Mouse (Mus musculus): ENCODE data around the gene Fam13c. TPM values are rescaled to one million over a fixed set of nuclear protein-coding genes. Genes with fewer than 3 reads are reported as not detected.

The Fam13c gene
- polyA plus RNA-seq, 1 experiment, result 0.69 TPM

DNA sequence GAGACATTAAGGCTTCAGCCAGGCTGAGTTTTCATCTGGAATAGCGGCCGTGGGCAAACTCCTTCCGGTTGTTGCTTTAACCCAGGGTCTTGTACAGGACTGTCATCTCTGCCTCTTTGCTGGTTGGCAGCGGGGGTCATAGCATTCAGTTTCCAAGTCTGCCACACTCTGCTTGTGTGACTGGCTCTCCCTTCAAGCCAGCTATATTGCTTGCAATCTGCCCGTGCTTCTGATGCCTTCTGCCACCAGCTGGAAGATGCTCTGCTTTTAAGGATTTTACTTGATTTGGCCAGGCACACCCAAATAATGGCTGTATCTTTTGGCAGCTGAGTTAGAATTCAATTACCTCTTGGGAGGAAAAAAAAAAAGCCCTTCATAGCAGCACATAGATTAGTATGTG lies 65.6 kb downstream of the Fam13c start:
- 94% methylated on average over 5 of the region's 5 CpGs for WGBS
- Histone ChIP-seq H3K27ac (ENCODE audit: control insufficient read depth, insufficient read depth, low read length) (no peak overlapping the region), H3K36me3 (ENCODE audit: control insufficient read depth, insufficient read depth, low read length) (no peaks in the 10 kb centered on the region), H3K4me3 (ENCODE audit: control insufficient read depth, insufficient read depth, low read length) (no peak overlapping the region), H3K4me1 (replicated peaks; ENCODE audit: control insufficient read depth, insufficient read depth, low read length) (no peaks in the 10 kb centered on the region), H3K27me3 (ENCODE audit: control insufficient read depth, insufficient read depth, low read length) (no peaks in the 10 kb centered on the region)
- TF ChIP-seq CTCF (IDR thresholded peaks at IDR 0.05; ENCODE audit: borderline replicate concordance, control insufficient read depth, extremely low read depth, insufficient read depth, low read length, poor library complexity) (no peak), POLR2A (IDR thresholded peaks at IDR 0.05; ENCODE audit: control insufficient read depth, extremely low read depth, insufficient read depth, low read length, poor library complexity) (no peak)
- DNase-seq, result no peak

DNA sequence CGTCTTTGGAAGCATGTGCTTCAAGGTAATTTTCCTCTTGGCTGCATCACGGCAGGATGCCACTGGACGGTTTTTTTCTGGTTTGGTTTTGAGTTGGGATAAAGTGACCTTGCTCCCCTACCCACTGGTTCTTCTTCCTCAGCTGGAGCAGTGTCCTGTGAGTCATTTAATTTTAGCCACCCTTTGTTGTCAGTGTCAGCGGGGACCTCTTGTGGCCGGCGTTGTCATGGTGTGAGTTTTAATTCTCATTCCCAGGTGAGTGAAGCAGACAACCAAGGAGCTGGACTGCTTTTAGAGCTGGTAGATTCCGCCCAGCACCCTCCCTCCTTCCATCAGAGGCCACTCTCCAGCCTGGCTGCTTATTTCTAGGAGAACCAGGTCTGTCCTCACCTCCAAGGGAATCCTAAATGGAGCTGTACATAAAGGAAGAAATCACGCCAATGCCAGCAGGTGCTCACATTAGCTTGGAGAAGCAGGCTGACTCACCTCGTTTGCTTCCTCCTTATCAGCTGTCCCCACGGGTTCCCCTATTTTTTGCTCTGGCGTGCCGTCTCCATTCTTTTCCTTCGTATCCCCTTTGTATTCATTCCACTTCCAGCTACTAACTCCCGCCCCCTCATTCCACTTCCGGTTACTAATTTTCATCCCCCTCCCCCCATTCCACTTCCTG lies 66.4 kb downstream of the Fam13c start:
- 53% methylated on average over 15 of the region's 15 CpGs for WGBS
- H3K27ac ChIP-seq (ENCODE audit: control insufficient read depth, insufficient read depth, low read length), result no peak overlapping the region
- H3K4me3 ChIP-seq (ENCODE audit: control insufficient read depth, insufficient read depth, low read length), result no peak overlapping the region
- no peaks in the 10 kb centered on the region for H3K36me3 ChIP-seq (ENCODE audit: control insufficient read depth, insufficient read depth, low read length)
- no peak for DNase-seq
- no peaks in the 10 kb centered on the region for H3K4me1 ChIP-seq (replicated peaks; ENCODE audit: control insufficient read depth, insufficient read depth, low read length)
- H3K27me3 ChIP-seq (ENCODE audit: control insufficient read depth, insufficient read depth, low read length), result no peaks in the 10 kb centered on the region
- TF ChIP-seq CTCF (IDR thresholded peaks at IDR 0.05; ENCODE audit: borderline replicate concordance, control insufficient read depth, extremely low read depth, insufficient read depth, low read length, poor library complexity) (no peak), POLR2A (IDR thresholded peaks at IDR 0.05; ENCODE audit: control insufficient read depth, extremely low read depth, insufficient read depth, low read length, poor library complexity) (no peak)

DNA sequence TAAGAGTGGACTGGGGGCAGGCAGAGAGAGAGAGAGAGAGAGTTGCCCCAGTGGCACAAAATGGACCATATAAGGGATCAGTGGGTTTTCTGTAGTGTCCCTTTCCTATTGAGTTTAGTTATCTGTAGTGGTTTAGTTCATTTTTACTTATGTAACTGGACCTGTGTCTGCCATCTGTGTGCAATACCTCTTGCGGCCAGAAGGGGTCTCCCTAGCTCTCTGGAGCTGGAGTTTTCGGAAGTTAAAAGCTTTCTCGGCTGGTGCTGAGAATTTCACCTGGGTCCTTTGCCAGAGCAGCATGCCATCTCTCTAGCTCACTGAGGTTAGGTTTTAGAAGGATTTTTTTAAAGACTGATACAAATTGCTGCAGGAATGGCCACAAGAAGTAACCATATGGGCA lies 67.6 kb downstream of the Fam13c start:
- TF ChIP-seq CTCF (IDR thresholded peaks at IDR 0.05; ENCODE audit: borderline replicate concordance, control insufficient read depth, extremely low read depth, insufficient read depth, low read length, poor library complexity), result no peak
- no peak for TF ChIP-seq POLR2A (IDR thresholded peaks at IDR 0.05; ENCODE audit: control insufficient read depth, extremely low read depth, insufficient read depth, low read length, poor library complexity)
- no peak for DNase-seq
- H3K4me3 ChIP-seq (ENCODE audit: control insufficient read depth, insufficient read depth, low read length), result no peak overlapping the region
- H3K27ac ChIP-seq (ENCODE audit: control insufficient read depth, insufficient read depth, low read length), result no peak overlapping the region
- H3K27me3 ChIP-seq (ENCODE audit: control insufficient read depth, insufficient read depth, low read length), result no peaks in the 10 kb centered on the region
- no peaks in the 10 kb centered on the region for H3K4me1 ChIP-seq (replicated peaks; ENCODE audit: control insufficient read depth, insufficient read depth, low read length)
- H3K36me3 ChIP-seq (ENCODE audit: control insufficient read depth, insufficient read depth, low read length), result no peaks in the 10 kb centered on the region
- WGBS, result 96% methylated on average over 3 of the region's 3 CpGs

DNA sequence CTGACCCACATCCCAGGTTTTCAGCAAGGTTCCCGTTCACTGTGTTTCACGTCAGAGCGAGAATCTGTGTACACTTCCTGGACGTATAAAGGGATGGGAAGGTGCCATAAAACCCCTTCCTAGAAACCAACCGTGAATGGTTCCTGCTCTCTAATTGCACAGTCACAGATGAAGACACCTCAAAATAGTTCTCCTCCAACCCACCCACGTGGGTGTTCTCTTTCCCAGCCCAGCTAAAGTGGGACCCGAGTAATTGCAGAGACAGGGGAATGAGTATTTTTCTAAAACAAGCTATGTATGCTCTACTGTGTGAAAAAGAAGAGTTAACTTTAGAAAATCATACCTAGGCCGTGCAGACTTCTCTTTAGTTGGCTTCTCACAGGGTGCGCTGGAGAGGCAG lies 74.6 kb downstream of the Fam13c start:
- 84% methylated on average over 9 of the region's 9 CpGs for WGBS
- no peak for DNase-seq
- H3K4me3 ChIP-seq (ENCODE audit: control insufficient read depth, insufficient read depth, low read length), result no peak overlapping the region
- TF ChIP-seq POLR2A (IDR thresholded peaks at IDR 0.05; ENCODE audit: control insufficient read depth, extremely low read depth, insufficient read depth, low read length, poor library complexity) (no peak), CTCF (IDR thresholded peaks at IDR 0.05; ENCODE audit: borderline replicate concordance, control insufficient read depth, extremely low read depth, insufficient read depth, low read length, poor library complexity) (no peak)
- H3K4me1 ChIP-seq (replicated peaks; ENCODE audit: control insufficient read depth, insufficient read depth, low read length), result no peaks in the 10 kb centered on the region
- no peaks in the 10 kb centered on the region for H3K27me3 ChIP-seq (ENCODE audit: control insufficient read depth, insufficient read depth, low read length)
- no peaks in the 10 kb centered on the region for H3K36me3 ChIP-seq (ENCODE audit: control insufficient read depth, insufficient read depth, low read length)
- H3K27ac ChIP-seq (ENCODE audit: control insufficient read depth, insufficient read depth, low read length), result no peak overlapping the region

DNA sequence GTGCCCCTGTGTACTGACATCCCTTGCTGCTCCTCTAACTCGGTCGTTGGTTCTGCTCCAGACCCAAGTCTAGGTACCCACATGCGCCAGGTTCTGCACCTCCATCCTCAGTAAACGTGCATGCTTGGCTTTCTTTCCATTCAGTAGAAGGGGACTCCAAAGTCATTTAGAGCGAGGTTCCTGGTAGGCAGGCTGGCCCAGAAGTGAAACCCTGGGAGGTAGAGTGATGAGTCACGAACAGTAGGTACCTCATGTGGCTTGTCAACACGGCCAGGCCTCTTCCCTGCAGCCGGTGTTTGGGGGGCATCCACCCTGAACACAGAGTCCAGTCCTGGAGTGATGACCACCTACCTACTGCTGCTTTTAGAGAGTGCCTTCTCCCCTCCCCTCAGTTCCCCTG lies 76.4 kb downstream of the Fam13c start:
- H3K36me3 ChIP-seq (ENCODE audit: control insufficient read depth, insufficient read depth, low read length), result no peaks in the 10 kb centered on the region
- TF ChIP-seq POLR2A (IDR thresholded peaks at IDR 0.05; ENCODE audit: control insufficient read depth, extremely low read depth, insufficient read depth, low read length, poor library complexity) (no peak), CTCF (IDR thresholded peaks at IDR 0.05; ENCODE audit: borderline replicate concordance, control insufficient read depth, extremely low read depth, insufficient read depth, low read length, poor library complexity) (no peak)
- H3K27me3 ChIP-seq (ENCODE audit: control insufficient read depth, insufficient read depth, low read length), result no peaks in the 10 kb centered on the region
- 87% methylated on average over 8 of the region's 8 CpGs for WGBS
- no peak overlapping the region for H3K27ac ChIP-seq (ENCODE audit: control insufficient read depth, insufficient read depth, low read length)
- H3K4me1 ChIP-seq (replicated peaks; ENCODE audit: control insufficient read depth, insufficient read depth, low read length), result no peaks in the 10 kb centered on the region
- no peak for DNase-seq
- H3K4me3 ChIP-seq (ENCODE audit: control insufficient read depth, insufficient read depth, low read length), result no peak overlapping the region

DNA sequence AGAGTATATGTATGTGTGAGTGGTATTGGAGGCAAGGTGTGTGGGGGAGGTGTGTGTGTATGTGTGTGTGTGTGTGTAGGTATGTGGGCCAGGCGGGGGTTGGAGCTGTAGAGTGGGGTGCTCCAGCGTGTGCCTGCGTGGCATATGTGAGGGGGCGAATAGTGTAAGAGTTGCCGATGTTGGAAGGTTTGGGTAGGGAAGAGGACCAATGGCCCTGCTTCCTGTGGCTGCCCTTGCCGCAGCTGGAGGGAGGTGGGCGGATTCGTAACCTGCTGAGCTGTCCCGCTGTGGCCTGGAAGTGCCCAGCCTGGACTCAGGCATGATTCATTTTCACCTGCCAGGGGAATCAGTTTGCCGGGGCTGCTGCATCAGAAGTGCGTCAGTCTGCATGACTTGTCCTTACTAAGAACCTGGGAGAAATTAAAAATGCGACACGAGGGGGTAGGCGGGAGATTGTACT lies 79.4 kb downstream of the Fam13c start:
- H3K27ac ChIP-seq (ENCODE audit: control insufficient read depth, insufficient read depth, low read length), result no peak overlapping the region
- no peak for DNase-seq
- H3K27me3 ChIP-seq (ENCODE audit: control insufficient read depth, insufficient read depth, low read length), result no peaks in the 10 kb centered on the region
- 14% methylated on average over 14 of the region's 14 CpGs for WGBS
- TF ChIP-seq CTCF (IDR thresholded peaks at IDR 0.05; ENCODE audit: borderline replicate concordance, control insufficient read depth, extremely low read depth, insufficient read depth, low read length, poor library complexity) (no peak), POLR2A (IDR thresholded peaks at IDR 0.05; ENCODE audit: control insufficient read depth, extremely low read depth, insufficient read depth, low read length, poor library complexity) (no peak)
- H3K36me3 ChIP-seq (ENCODE audit: control insufficient read depth, insufficient read depth, low read length), result no peaks in the 10 kb centered on the region
- no peaks in the 10 kb centered on the region for H3K4me1 ChIP-seq (replicated peaks; ENCODE audit: control insufficient read depth, insufficient read depth, low read length)
- no peak overlapping the region for H3K4me3 ChIP-seq (ENCODE audit: control insufficient read depth, insufficient read depth, low read length)
